Mouse (Mus musculus): ENCODE results near the gene Htr6.

GRCm38 (mm10) chr4:139013281-139013680, 62.1 kb downstream of the Htr6 start:
- no peak for TF ChIP-seq GATA1 (IDR thresholded peaks at IDR 0.05; ENCODE audit: borderline replicate concordance, low read length)
- no peak for TF ChIP-seq FLI1 (IDR thresholded peaks at IDR 0.05; ENCODE audit: low read length)

Measured in megakaryocyte, embryonic 14.5 days (primary cell).